Mouse (Mus musculus) cerebellum, adult 18-20 months (tissue): ENCODE measurements around the gene Shcbp1.
"Not testable (repeated sequence)": the region's sequence is repeated elsewhere in the genome, so short reads cannot be mapped to it uniquely, and the experiment has no call there.

Experiments used
- DNase-seq, 2 experiments: peaks; one replicate each; pipeline ENCODE4 v3.0.0; 2021

Shcbp1 gene

DNA sequence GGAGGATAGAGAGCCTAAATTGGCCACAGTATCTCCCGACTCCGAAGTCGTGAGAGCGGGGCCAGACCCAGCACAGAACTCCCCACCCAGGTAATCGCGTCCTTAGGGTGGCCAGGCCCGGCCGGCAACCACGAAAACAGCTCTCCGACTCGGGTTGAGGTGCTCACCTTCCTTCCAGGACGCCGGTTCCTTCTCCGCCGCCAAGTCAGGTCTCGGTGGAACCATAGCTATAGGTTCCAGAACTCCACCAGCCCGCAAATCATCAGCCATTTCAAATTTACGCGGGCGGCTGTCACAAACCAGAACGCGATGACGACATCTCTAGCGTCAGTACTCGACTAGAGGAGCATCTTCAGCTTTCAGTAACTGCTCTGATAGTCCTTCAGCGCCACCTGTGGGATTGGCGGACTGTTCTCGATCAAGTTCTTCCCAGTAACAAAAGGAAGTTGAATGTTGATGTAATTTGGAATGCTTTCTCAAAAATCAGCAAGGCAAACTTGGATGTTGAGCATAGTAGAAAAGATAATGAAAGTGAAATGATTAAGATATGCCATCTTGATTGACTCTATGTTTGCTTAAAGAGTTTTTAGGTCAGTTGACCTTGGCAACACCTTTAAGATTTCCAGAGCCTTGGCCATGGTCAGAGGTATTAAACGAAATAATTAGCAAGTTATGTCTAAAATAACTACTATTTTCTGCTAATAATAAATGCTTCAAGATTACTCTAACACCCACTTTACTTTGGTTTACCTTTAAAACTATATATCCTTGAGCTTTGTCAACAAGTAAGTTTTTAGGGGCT is at the start of gene Shcbp1:
Gene Shcbp1, minus strand, starts transcription at position 314 of the 802 bp plus-strand sequence.
- DNase-seq: peak; percentile 82 to 89

DNA sequence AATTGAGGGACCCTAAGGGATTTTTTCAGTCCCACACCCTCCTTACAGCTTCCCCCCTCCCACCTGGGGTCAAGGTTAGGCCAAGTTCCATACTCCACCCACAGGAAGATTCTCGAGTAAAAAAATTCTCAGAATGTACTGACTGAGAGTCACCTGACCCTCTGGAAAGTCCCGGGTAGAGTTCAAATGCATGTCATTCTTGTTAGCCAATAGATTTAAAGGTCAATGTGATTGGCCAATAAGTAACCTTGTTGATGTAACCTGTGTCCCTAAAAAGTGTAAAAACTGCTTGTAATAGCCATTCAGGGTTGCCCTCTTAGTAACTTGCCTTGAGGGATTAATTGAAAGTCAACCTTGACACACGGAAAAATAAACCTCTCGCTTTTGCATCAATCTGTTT is 29.5 kb upstream of the Shcbp1 start:
- DNase-seq: no peak

DNA sequence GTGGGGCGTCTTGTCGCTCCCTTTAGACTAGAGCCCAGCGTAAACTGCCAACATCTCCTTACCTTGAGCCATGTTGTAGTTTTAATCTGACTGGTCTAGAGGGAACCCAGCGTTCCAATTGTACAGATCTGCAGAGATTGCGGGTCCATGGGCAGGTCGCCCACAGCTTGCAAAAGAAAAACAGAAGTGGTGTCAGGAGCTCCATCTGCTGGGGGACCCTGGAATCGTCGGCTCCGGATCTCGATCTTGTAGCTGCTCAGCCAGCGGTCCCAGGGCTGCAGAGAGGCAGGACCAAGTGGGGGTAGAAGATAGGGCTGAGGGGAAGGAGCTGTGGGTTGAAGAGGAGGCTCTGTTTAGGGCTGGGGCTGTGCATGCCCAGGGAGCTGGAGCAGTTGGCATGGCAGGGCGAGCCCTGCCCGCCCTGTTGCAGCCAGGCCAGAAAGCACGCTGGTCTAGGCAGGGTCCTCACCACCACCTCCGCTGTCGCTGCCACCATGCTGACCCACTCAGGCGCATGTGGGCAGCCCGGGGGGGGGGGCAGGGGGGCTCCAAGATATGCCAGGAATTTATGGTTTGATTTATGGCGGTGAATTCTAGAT is 21.3 kb upstream of the Shcbp1 start:
- DNase-seq: peak in 1 of 2 experiments; percentile 12

DNA sequence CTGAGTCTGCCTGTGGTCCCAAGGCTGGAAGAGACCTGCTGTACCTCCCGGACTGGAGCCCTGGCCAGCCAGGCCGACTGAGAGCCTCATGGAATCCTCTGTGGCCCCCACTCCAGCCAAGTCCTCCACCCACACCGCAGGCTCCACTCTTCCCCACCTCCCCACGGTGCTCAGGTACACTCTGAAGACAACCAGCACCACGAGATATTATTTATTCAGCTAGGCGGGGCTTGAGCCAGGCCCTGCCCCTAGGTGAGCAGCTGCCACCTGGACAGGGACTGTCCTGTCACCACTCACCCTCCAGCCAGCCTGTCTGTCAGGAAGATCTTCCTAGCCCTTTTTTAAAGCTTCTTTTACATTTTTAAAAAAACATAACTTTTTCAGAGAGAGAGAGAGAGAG is 1.1 kb downstream of the Shcbp1 start:
- DNase-seq: no peak

DNA sequence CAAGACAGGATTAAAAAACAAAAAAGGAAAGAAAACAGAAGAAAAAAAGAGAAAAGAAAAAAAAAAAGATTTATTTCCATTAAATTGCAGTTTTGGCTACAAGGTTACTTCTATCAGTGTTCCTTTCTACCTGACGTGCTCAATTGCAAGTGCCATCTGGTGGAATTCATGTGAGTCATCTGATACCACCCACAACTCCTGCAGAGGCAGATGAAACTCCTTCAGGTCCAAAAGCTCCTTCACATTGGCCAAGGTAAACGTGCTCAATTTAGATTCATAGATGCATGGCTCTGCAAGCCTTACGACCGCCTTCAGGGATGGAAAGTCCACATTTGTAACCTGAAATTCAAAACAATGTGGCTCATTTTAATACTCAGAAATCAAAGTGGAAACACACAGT is 14.6 kb downstream of the Shcbp1 start:
- DNase-seq: no peak

DNA sequence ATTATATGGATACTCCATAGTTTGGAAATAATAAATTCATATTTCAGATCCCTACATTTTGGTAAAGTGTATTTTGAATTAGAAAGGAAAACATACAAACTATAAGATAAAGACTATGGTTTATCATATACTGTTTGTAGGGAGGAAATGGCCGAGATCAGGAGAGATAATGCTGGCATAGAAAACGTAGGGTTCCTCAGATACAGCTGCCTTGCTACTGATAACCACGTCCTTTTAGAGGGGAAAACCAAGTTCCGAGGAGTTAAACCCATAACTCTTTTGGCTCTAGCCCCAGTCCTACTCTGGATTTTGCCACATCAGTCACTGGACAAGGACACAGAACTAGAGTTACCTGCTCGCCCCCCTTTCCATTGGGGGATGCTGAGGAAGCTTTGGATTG is 26.3 kb downstream of the Shcbp1 start:
- DNase-seq: no peak

DNA sequence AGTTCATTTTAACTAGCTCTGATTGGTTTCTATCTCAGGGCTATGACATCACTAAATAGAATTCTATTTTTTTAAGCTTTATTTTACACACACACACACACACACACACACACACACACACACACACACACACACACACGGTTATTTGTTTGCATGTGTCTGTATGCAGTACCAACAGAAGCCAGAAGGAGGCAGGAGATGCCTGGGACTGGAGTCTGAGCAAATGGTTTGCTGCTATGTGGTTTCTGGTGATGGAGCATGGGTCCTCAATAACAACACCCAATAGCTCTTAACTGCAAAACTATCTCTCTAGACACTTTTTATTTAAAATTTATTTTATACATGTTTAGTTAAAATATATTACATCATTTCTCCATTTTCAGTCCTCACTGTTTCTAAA is 48.4 kb downstream of the Shcbp1 start:
- no peak for DNase-seq

DNA sequence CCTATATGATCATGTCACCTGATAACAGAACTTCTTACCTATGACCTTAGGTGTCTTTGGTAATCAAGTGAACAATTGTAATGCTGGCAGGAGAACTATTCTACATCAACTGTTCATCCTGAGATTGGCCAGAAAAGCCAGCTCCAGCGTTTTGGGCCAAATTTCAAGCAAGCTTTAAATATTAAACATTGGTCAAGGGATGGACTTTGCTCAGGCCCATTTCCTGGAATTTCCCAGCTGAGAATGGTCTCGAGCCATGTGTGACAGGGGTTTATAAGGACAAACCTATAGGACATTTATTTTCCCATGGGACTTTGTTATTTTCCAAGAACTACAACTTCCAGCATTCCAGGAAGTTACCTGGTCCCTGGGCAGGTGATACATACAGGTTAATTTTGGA is 63.8 kb downstream of the Shcbp1 start:
- DNase-seq: no peak

DNA sequence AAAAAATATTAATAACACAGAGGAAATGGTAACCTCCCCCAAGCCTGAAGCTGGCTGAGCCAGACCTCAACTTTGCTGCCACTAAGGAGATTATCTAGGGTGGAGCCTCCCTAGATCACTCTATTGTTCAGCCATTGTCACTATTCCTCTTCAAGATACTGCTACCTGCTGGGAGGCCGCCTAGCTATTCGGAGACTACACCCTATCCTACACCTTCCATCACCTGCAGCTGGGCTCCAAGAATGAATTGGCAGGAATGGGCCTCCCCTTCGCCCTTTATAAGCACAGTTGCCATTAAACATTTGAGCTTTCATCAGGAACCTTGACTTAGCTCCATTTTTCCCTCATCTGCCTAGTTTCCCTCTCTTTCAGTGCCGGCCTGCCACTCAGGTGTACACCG is 71.0 kb downstream of the Shcbp1 start:
- not testable (repeated sequence) for DNase-seq

DNA sequence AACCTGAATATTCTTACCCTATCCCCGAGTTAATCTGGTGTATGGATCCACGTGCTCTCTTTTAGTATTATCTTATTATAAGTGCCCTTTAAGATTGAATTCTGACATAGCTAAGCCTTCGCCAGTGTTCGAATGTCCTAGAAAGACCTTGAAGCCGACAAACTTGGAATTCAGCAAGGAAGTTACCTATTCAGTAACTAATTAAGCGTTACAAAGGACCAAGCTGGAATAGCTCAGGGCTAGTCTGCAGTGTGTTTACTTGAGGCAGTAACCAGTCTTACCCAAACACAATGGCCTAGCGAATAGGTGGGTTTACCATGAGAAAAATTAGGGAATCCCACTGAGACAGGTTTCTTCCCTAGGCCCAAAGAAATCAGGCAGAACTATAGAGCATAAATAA is 71.5 kb downstream of the Shcbp1 start:
- not testable (repeated sequence) for DNase-seq

DNA sequence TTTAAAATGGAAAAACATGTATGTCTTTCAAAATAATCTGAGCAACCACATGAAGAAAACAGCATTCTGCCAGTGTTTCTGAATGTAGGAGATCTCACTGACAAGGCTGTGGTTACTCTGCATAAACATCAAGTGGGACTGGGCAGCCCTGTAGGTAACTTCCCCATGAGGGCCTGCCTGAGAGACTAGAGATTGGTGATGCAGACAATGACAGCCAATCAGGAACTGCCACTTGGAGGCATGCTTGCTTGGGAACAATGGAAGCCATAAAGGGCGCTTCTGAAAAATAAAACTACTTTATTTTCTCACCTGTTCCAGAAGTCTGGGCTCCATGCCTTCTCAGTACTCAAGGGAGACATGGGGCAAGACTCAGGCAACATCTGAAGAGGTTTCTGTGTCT is 87.7 kb downstream of the Shcbp1 start:
- DNase-seq: no peak
